Mouse (Mus musculus): ENCODE measurements at regions not wholly inside any gene's neighbourhood (a gene's known extent, or its start where the extent isn't known, plus 50 kb on each side); places are given as distances from the start of the nearest gene placed in this dataset.

GRCm38 (mm10) chr2:30719611-30720290 is 83.7 kb downstream of the 1700001O22Rik start:
- TF ChIP-seq CTCF (IDR thresholded peaks at IDR 0.05; ENCODE audit: insufficient read depth, low read length) (no peak), POLR2A (IDR thresholded peaks at IDR 0.05; ENCODE audit: borderline replicate concordance, extremely low read depth, low read depth, low read length) (peak; percentile 25; the same call in 1 of the 2 replicates)
